Mouse (Mus musculus): ENCODE measurements around the gene Gucy2e.

The Gucy2e gene

DNA sequence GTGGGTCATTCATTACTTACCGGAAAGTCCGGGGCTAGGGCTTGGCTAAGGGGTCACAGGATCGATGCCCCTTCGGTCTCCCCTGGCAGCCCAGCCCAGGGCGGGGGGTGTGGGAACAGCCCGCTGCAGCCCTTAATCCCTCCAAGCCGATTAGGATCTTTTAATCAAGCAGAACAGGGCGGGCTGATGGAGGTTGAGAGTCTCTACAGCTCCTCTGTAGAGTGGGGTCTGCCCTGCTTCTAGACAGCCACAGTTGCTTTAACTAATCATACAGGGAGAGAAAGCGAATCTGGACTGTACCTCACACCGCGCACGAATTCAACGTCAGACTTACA, at the start of gene Gucy2e:
Gene Gucy2e (minus strand): TSS at position 111 of the 335 bp plus-strand sequence.
- no peak for DNase-seq (ENCODE audit: low read depth, low spot score)

DNA sequence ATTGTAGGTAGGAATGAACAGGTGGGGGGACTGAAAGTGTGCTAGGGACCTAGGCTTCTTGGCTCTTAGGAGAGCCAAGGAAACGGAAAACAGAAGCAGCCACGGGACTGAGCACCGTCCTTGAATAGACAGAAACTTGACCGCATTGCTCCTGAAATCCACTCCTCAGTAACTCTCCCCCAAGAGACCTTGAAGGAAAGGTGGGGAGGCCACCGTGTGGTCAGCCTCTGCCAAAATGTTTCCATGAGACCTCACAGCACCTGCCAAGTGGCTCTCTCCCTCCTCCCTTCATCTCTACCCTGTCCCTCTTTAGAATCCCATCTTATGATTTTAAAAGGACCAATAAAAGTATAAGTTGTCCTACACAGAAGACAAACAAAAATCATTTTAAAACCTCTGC, 40.4 kb upstream of the Gucy2e start:
- no peak for DNase-seq (ENCODE audit: low read depth, low spot score)

DNA sequence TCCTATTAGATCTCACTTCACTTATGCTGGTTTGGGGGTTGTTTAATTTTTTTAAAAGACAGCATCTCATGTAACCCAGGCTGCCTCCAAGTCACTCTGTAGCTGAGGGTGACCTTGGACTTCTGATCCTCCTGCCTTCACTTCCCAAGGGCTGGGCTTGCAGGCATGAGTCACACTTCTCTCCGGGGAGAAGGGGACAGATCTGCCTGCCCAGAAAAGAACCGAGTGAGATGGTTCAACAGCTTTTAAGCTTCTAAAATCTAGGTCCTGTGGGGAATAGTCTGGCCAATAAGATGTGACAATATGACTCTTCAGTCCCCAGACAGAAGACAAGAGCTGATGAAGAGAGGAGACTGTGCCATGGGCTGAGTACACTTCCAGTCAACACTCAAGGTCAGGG, 39.2 kb upstream of the Gucy2e start:
- no peak for DNase-seq (ENCODE audit: low read depth, low spot score)

DNA sequence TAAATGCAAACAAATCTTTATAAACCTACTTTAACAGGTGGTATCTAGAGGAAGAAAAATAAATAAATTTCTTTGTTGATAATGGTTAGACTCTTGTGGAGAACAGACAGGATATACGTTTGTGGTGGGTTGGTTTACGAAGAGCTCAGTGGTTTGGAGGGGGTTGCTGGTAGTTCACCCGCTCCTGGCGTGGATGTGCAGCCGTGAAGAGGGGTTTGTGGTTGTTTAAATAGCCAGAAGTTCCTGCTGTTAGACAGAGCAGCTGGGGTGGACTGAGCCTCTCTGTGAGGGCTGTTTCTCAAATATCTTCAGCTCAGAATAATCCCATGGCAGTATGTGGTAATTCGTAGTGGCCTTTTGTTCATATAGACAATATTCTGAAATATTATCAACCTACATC, 38.8 kb upstream of the Gucy2e start:
- no peak for DNase-seq (ENCODE audit: low read depth, low spot score)

DNA sequence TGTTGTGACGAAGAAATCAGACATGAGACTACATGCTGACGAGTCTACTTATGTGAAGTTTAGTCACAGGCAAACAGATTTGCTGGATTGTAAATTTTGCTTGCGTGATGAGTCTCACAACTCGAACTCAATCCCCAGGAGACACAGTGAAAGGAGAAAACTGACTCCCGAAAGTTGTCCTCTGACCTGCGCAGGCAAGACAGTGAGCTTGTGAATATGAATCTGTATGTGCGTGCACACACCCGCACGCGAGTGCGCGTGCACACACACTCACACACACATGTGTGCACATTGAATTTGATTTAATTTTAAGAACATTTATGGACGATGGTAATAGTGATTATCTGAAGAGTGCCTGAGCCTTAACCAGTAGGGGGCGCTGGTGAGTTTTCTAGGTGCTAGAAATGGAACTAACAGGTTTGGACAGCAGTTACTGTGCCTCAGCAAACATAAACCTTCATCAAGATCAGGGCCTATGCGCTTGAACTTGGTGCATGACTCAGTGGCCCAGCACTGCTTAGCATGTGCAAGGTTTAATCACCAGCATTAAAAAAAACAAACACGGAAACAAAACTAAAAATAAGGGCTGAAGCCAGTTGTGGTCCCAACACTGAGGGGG, 35.4 kb upstream of the Gucy2e start:
- DNase-seq (ENCODE audit: low read depth, low spot score), result no peak

DNA sequence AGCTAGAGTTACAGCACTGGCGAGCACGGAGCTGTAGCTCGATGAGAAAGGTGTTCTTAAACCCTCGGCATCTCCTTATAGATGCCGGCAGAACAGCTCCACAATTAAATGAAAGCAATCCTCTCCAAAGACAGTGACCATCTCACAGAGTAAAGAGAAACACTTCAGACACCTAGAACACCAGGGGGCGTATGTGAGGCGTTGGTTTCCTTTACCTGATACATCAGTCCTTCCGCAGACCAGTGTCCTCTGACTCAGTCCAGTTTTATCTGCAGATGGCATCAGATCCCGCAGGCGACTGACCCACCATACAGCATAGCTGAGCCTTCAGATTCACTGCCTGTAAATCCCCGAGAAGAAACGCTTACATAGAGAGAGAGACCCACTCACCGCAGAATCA, 32.7 kb upstream of the Gucy2e start:
- no peak for DNase-seq (ENCODE audit: low read depth, low spot score)

DNA sequence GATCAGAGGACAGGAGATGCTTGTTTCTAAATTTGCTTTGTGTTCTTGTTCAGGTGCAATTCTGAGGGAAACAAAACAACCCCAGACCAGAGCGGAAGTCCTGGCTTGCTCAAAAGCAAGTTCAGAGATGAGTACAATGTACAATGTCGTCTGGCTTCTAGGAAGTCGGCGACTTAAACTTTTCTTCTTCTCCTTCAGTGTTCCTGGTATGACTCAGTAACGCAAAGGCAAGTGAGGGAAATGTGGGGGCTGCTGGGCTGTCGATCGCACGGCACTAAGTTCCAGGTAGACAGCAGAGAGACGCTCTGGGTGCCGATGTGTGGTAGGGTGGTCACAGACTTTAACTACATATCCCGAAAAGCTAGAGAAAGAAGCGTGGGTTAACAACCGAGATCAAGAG, 31.3 kb upstream of the Gucy2e start:
- no peak for DNase-seq (ENCODE audit: low read depth, low spot score)

DNA sequence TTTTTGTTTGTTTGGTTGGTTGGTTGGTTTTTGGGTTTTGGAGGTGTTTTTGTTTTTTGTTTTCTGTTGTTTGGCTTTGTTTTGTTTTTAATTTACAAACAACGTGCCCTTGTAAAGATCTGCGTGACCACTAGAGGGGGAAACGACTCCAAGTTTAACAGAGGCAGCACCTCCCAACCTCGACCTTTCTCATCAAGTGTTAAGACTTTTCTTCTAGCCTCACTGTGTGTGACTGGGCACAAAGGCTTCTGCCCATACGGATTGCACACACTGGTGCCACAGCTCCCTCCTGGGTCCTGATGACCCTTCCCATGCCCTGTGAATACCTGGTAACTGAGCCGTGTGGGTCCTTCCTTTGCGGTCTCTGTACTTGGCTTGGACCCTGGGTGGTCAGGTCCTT, 30.5 kb upstream of the Gucy2e start:
- no peak for DNase-seq (ENCODE audit: low read depth, low spot score)

DNA sequence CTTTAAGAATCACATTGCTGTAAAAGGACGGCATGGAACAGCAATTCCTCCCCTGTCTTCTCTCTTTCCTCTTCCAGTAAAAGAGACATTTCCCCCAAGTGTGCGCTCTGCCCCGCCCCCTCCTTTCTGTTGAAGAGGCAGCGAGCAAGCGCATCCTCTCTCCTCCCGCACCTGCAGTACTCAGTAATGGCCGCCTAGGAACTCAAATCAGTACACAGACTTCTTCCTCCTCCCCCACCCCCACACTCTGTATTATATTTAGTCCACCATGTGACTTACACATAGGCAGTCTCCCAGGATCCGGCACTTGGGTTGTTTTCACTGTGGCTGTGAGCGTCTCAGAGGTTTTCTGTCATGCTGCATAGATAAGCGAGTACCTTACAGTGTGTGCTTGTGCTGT, 29.4 kb upstream of the Gucy2e start:
- DNase-seq (ENCODE audit: low read depth, low spot score), result peak; percentile 85

DNA sequence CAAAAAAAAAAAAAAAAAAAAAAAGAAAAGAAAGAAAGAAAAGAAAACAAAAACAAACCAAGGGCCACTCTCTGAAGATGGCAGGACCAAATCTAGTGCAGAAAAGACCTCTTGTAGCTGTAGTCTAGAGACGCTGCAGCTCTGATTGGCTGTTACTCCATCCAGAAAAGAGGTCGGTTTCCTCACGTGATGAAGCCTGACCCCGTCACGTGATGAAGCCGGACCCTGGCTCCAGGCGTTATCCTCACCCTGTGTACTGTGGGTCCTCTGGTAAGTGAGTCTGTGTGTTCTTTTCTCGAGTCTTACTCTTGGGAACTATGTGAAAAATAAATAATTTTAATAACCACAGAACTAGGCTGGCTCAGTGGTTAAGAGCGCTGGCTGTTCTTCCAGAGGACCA, 28.6 kb upstream of the Gucy2e start:
- no peak for DNase-seq (ENCODE audit: low read depth, low spot score)

DNA sequence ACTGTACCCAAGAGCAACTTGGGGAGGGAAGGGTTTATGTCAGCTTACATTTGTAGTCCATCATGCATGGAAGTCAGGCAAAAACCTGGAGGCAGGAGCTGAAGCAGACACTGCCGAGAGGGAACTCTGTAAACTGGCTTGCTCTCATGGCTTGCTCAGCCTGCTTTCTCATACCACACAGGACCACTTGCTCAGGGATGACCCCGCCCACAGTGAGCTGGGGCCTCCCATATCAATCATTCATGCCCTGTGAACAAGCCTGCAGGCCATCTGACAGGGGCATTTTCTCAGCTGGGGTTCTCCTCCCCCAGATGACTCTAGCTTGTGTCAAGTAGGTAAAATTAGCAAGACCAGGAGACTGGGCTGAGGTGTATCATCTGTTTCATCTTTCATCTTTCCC, 27.4 kb upstream of the Gucy2e start:
- DNase-seq (ENCODE audit: low read depth, low spot score), result no peak

DNA sequence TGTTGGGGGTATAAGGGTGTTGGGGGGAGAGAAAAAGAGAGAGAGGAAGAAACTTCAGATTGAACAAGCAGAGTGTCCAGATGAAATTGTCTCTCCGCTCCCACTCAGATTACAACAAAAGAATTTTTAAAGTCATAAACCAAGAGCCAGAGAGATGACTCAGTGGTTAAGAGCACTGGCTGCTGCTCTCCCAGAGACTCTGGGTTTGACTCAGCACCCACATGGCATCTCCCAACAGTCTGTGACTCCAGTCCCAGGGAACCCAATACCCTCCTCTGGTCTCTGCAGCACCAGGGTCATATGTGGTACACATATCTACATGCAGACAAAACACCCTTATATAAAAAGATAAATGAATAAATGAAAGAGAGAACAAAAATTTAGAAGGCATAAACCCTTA, 23.3 kb upstream of the Gucy2e start:
- DNase-seq (ENCODE audit: low read depth, low spot score), result no peak

DNA sequence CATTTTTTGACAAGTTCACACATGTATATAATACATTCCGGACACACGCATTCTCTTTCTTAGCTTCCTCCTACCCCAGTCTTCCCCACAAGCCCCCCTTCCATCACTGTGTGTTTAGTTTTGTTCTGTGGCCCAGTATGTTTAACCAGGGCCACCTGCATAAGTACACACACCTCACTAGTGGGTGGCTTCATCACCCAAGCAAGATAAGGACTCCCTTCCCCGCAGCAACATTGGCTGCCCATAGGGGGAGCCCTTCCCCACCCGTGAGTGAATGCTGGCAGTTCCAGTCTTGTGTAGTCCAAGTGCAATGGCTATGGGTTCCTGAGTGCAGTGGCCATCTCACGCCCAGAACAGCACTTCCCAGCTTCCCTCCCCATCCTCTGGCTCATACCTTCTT, 21.5 kb upstream of the Gucy2e start:
- DNase-seq (ENCODE audit: low read depth, low spot score), result no peak

DNA sequence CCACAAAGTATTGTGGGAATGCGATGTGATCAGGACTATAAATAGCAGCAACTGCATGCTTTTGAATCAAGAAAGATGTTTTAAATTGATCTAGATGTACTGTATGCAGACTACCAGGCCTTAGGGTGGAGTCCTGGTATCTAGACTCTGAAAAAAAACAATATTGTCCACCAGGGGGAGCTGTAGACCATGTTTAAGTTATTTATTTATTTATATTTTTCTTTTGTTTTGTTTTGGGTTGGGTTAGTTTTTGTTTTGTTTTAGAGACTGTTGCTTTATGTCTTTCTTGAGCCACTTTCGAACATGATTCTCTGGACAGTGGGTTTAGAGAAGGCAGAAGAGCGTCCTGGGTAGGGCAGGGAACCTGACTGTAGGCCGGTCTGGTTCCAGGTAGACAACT, 21.0 kb upstream of the Gucy2e start:
- no peak for DNase-seq (ENCODE audit: low read depth, low spot score)

DNA sequence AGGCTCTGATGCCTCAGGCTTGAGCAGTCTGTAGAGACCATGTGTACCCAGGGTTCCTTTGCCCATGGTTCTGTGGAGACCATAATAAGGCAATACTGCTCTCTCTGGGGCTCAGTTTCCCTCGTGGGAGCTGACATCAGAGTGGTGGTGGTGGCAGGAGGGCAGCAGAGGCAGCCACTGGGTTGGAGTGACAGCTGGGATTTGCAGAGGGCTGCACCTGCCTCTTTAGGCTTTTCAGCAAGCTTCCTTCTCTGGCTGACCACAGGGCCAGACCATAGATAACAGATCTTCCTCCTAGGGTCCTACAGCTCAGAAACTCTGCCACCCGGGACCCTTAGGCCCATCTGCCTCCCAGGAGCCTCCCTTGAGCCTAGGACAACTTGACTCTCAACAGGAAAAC, 20.2 kb upstream of the Gucy2e start:
- no peak for DNase-seq (ENCODE audit: low read depth, low spot score)

DNA sequence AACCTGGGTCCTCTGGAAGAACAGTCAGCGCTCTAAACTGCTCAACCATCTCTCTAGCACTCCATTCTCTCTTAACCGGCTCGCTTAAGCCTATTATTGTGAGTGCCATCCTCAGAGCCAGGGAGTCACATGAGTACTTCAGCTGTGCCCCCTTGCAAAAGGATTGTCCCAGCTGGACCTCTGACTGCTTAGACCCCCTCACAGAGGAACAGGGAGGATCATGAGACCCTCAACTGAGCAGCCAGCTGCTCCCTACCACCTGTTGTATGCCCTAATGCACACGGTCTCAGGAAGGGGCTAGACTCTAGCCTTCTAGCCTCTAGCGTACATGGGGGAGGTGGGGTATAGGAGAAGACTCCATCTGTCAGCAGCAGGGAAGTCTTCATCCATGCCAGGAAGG, 18.0 kb upstream of the Gucy2e start:
- no peak for DNase-seq (ENCODE audit: low read depth, low spot score)

DNA sequence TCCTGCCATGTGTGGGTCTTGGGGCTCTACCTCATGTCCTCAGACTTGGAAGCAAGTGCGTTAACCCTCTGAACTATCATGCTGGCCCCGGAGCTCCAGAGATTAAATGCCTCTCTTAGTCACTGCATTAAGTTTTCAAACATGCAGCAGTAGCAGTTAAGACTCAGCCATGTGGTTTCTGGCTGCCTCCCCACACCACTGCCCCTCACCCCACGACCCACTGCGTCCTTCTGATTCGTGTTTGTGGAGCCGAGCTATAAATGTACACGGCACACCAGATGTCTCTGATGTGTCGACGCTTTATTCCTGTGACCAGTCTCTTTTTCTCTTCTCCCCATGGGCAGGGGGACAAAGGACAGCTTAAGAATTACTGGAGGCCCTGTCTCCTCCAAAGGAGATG, 16.3 kb upstream of the Gucy2e start:
- no peak for DNase-seq (ENCODE audit: low read depth, low spot score)

DNA sequence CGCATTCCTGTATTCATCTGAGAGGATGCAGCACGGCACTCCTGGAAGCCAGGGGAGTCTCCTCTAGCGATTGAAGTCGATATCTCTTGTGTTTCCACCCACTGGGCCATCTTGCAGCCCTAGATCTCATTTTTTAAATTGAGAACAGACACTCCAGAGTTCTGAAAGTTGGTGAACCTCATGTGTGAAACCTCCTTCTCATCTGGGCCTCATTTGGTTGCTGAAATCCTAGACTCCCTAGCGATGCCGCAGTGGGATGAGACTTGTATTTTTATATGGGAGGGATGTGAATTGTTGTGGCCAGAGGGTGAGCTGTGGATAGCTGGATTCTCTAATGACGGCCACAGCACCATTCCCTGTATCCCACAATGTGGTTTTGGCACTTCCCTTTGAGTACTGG, 15.1 kb upstream of the Gucy2e start:
- DNase-seq (ENCODE audit: low read depth, low spot score), result no peak

DNA sequence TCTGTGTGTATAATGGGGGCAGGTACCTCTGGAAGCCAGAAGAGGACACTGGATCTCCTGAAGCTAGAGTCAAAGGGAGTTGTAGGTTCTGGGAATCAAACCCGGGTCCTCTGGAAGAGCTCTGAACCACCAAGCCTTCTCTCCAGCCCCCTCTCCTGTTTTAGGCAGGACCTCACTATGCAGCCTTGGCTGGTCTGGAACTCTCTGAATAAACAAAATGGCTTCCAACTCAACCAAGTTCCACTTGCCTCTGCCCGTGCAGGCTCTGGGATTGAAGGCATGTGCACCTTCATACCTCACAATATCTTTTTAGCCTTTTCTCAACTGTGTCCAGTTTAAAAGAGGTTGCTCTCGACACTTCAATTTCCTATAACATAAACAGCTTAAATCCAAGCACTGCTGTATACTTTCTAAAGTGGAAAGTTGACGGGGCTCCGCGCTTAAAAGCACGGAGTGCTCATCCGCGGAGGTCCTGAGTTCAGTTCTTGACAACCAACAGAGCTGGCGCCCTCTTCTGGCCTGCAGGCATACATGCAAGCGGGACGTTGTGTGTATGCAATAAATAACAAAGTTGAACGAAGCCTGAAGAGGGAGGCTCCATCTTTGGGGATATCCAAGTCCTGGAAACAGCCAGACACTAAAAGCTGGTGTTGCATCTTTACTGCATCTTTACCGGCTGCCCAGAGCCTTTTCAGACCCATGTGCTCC, 14.5 kb upstream of the Gucy2e start:
- no peak for DNase-seq (ENCODE audit: low read depth, low spot score)

DNA sequence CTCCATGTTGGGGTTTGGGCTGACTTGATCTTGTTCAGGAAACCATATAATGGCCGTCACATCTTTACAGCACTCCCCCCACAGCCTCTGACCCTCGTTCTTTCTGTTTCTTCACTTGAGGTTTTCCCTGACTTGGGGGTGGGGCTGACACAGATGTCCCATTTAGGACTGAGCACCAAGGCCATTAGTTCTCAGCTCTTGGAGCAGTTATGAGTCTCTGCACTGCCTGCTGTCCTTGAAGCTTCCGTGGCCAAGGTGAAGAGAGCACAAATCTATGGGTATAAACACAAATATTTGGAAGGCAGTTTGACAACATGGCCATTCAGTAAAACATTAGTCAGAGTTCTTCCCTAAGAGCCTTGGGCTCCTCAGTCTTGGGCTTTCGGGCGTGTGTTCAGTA, 13.3 kb upstream of the Gucy2e start:
- no peak for DNase-seq (ENCODE audit: low read depth, low spot score)

DNA sequence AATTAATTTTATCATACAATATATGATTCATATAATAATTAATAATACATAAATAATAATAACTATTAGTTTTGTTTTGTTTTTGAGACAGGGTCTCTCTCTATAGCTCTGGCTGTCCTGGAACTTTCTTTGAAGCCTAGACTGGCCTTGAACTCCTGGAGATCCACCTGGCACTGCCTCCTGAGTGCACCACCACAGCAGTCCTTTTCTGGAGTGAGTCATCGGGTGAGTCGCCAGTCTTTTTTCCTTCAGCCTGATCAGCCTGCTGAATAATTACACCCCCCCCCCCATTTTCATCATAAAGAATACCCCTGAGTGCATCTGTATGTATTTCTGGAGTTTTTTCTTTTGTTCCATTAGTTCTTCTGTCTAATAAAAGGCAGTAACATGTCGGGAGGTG, 12.3 kb upstream of the Gucy2e start:
- DNase-seq (ENCODE audit: low read depth, low spot score), result no peak

DNA sequence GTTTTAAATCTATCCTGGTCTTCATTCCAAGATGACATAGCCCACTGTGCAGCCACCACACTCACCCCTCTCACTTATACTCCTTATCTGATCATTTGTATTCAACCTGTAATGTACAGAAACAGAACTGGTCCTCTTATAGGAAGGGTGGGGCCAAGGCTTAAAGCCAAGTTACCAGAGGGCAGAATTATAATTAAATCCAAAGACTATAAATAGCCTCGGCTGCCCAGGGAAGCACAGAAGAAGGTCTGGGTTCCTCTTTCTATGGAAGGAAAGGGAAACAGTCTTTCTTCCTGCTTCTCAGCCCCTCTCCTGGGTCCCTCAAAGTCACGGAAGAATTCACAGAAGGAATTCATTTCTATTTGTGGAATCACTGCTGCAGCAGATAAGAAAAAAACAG, 8.8 kb upstream of the Gucy2e start:
- no peak for DNase-seq (ENCODE audit: low read depth, low spot score)

DNA sequence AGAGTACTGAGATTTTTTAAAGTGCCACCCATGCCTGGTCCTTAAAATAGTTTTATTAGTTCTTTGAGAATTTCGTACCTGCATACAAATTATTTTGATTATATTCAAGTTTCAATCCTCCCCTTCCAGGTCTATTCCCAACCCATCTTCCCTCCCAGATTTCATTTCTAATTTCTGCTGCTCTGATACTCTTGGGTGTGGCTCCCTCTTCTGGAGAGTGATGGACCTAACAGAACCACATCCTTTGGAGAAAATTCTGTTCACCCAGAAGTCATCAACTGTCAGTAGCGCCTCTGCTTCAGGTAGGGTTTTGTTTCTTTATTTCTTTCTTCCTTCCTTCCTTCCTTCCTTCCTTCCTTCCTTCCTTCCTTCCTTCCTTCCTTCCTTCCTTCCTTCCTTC, 8.1 kb upstream of the Gucy2e start:
- DNase-seq (ENCODE audit: low read depth, low spot score), result no peak

Measured in brain, embryonic 18.5 days (tissue).